Mouse (Mus musculus) ES-Bruce4 (cell line): ENCODE results near the gene Strada. TPM values are rescaled to one million over a fixed set of nuclear protein-coding genes. Genes with fewer than 3 reads are reported as not detected.
A peak's percentile ranks its signal among the peaks of the same experiment; 100 is the strongest.
"Not testable (repeated sequence)": the region's sequence is repeated elsewhere in the genome, so short reads cannot be mapped to it uniquely, and the experiment has no call there.

Experiments
- H3K27ac ChIP-seq: 2 replicates; pipeline ENCODE4 v1.5.1; 2012; ENCODE audit warnings: low read length, inconsistent platforms; ENCODE audit not compliant: insufficient read depth
- H3K27me3 ChIP-seq: 2 replicates; pipeline ENCODE4 v1.6.1; 2012; ENCODE audit warnings: mild to moderate bottlenecking, low read length, inconsistent platforms; ENCODE audit not compliant: control insufficient read depth, poor library complexity, insufficient read depth, severe bottlenecking
- H3K36me3 ChIP-seq: 2 replicates; pipeline ENCODE4 v1.6.1; 2012; ENCODE audit warnings: inconsistent platforms, mild to moderate bottlenecking, low read length, moderate library complexity; ENCODE audit not compliant: control insufficient read depth, poor library complexity, insufficient read depth, severe bottlenecking
- H3K4me1 ChIP-seq: one replicate; pipeline ENCODE4 v1.8.1; 2011; ENCODE audit warnings: low read length; ENCODE audit not compliant: control insufficient read depth, insufficient read depth
- H3K4me3 ChIP-seq: 2 replicates; pipeline ENCODE4 v1.5.1; 2011; ENCODE audit warnings: low read depth, mild to moderate bottlenecking, low read length
- H3K9ac ChIP-seq: 2 replicates; pipeline ENCODE4 v1.6.1; 2012; ENCODE audit warnings: low read depth, mild to moderate bottlenecking, inconsistent platforms; ENCODE audit not compliant: poor library complexity, severe bottlenecking
- H3K9me3 ChIP-seq: replicated peaks from 2 replicates; pipeline ENCODE4 v1.6.1; 2012; ENCODE audit warnings: mild to moderate bottlenecking, low read length, inconsistent platforms; ENCODE audit not compliant: control insufficient read depth, poor library complexity, insufficient read depth, severe bottlenecking
- CTCF ChIP-seq: IDR thresholded peaks from one replicate; pipeline ENCODE4 v1.8.1; 2011; ENCODE audit warnings: low read depth, low read length
- EP300 ChIP-seq: IDR thresholded peaks from 2 replicates; pipeline ENCODE4 v1.6.1; 2011; ENCODE audit warnings: low read depth, low read length; ENCODE audit not compliant: insufficient read depth
- POLR2A ChIP-seq: IDR thresholded peaks from one replicate; pipeline ENCODE4 v1.8.1; 2011; ENCODE audit warnings: low read length; ENCODE audit not compliant: insufficient read depth
- polyA plus RNA-seq: library from polyadenylated mRNA; stranded (reverse); fragments of >200 nt; gene quantifications from 2 replicates; pipeline ENCODE4 v1.2.4, GENCODE M21; 2011; ENCODE audit warnings: low read depth; ENCODE audit not compliant: missing spikeins, insufficient read depth, insufficient read length

The Strada gene
- polyA plus RNA-seq, 1 experiment: 34.2 TPM

GRCm38 (mm10) chr11:106134580-106135528 is 67.1 kb downstream of the Strada start:
- no peak overlapping the region for H3K9ac ChIP-seq
- TF ChIP-seq EP300 (0 out of 2 replicates have a peak, but pooled peaks have one; percentile 41), CTCF (no peak)
- no peaks in the 10 kb centered on the region for H3K9me3 ChIP-seq
- peak overlapping the region; percentile 87 for H3K27ac ChIP-seq
- no peaks in the 10 kb centered on the region for H3K4me1 ChIP-seq
- H3K27me3 ChIP-seq: no peaks in the 10 kb centered on the region
- no peak overlapping the region for H3K4me3 ChIP-seq
- peaks cover 10% of the 10 kb centered on the region for H3K36me3 ChIP-seq

GRCm38 (mm10) chr11:106132516-106132915 is 69.5 kb downstream of the Strada start:
- TF ChIP-seq POLR2A (no peak), EP300 (no peak), CTCF (no peak)
- H3K36me3 ChIP-seq: peaks cover 12% of the 10 kb centered on the region

DNA sequence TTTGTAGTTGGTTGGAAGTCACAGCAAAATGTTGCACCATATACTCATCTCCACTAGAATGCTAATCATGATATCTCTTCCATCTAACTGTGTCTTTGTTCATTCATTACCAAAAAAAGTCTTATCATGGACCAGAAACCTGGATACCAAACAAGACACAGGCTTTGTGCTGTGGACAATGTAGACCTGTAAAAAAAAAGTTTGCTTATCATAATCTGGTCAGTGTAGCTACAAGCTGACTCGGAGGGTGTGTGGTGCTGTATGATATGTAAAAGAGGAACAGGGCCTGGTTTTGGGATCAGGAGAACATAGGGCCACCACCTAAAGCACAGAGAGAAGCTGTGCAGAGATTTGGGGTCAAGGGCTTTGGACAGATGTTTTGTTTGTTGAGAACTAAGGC is 72.5 kb downstream of the Strada start:
- no peak for TF ChIP-seq POLR2A
- no peak for TF ChIP-seq EP300
- TF ChIP-seq CTCF: no peak
- Histone ChIP-seq H3K9ac (no peak overlapping the region), H3K4me1 (no peaks in the 10 kb centered on the region), H3K27ac (no peak overlapping the region), H3K27me3 (no peaks in the 10 kb centered on the region), H3K9me3 (no peaks in the 10 kb centered on the region), H3K36me3 (peaks cover 3% of the 10 kb centered on the region), H3K4me3 (no peak overlapping the region)

More at GRCm38 (mm10) chr11:106132516-106132915, 69.5 kb downstream of the Strada start:
- no peak overlapping the region for H3K4me3 ChIP-seq
- H3K9ac ChIP-seq: no peak overlapping the region
- H3K27ac ChIP-seq: no peak overlapping the region
- no peaks in the 10 kb centered on the region for H3K27me3 ChIP-seq
- no peaks in the 10 kb centered on the region for H3K4me1 ChIP-seq
- H3K9me3 ChIP-seq: no peaks in the 10 kb centered on the region

GRCm38 (mm10) chr11:106126727-106127373 is 75.1 kb downstream of the Strada start:
- not testable (repeated sequence) for H3K27ac ChIP-seq, H3K4me1 ChIP-seq, H3K27me3 ChIP-seq, H3K9me3 ChIP-seq, H3K4me3 ChIP-seq, H3K9ac ChIP-seq
- H3K36me3 ChIP-seq: peaks cover 10% of the 10 kb centered on the region

DNA sequence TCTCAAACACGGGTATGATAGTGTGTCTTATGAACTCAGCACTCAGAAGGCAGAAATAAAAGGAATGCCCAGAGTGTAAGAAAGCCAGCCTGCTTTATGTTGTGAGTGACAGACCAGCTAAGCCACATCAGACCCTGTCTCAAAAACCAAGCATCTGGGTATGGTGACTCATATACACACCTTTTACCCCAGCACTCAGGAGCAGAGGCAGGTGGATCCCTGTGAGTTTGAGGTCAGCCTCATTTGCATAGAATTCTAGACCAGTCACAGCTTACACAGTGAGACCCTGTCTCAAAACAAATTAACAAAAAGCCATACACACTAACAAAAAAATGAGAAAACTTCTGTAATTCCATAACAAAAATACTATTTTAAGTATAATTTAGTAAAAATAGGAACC is 76.1 kb downstream of the Strada start:
- Histone ChIP-seq H3K9me3 (no peaks in the 10 kb centered on the region), H3K9ac (no peak overlapping the region), H3K4me1 (no peaks in the 10 kb centered on the region), H3K4me3 (no peak overlapping the region), H3K36me3 (peaks cover 13% of the 10 kb centered on the region), H3K27me3 (no peaks in the 10 kb centered on the region), H3K27ac (no peak overlapping the region)
- no peak for TF ChIP-seq CTCF
- no peak for TF ChIP-seq EP300
- TF ChIP-seq POLR2A: no peak

DNA sequence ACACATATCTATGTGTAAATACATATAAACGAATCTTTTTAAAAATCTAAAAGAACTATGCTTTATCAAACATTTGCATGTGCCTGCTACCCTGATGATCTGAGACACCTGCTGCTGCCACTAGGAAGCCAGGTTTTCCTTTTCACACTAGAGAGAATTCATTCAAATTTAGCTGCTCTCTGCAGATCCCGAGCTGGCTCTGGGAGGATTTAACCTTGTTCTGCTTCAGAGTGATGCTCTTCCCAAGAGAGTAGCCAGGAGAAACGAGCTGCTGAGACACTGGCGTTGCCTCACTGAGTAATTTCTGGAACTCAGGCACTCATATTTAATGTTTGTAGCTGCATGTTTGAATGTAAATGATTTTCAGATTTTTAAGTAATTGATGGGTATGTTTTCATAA is 77.2 kb downstream of the Strada start:
- no peak overlapping the region for H3K27ac ChIP-seq
- no peaks in the 10 kb centered on the region for H3K9me3 ChIP-seq
- TF ChIP-seq CTCF (no peak), POLR2A (no peak), EP300 (no peak)
- H3K4me1 ChIP-seq: no peaks in the 10 kb centered on the region
- no peak overlapping the region for H3K4me3 ChIP-seq
- no peaks in the 10 kb centered on the region for H3K27me3 ChIP-seq
- no peak overlapping the region for H3K9ac ChIP-seq
- peaks cover 15% of the 10 kb centered on the region for H3K36me3 ChIP-seq
